Mouse (Mus musculus): ENCODE measurements at regions not wholly inside any gene's neighbourhood (a gene's known extent, or its start where the extent isn't known, plus 50 kb on each side); places are given as distances from the start of the nearest gene placed in this dataset.

DNA sequence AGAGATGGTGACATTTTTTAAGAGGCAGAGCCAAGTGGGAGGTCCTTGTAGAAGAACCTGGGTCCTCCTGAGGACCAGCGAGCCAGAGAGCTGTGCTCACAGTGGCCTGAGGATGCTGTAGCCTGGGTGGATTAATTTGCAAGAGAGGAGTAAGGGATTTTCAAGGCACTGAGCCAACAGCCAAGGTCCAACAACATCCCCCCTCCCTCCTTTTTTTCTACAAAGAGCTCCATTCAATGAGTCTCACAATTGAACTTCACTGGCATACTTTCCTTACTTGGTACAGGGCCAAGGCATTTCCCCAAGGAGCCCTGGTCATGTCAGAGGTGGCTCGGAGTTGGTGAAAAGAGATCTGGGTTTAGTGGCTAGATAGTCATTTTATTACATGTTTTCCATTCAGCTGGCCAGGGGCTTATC lies 209.8 kb downstream of the Wdr11 start:
- Histone ChIP-seq H3K4me3 (ENCODE audit: insufficient read depth, low read length) (no peak overlapping the region), H3K4me1 (ENCODE audit: control insufficient read depth, insufficient read depth, low read length) (peaks cover 10% of the 10 kb centered on the region), H3K27ac (ENCODE audit: insufficient read depth, low read length) (no peak overlapping the region)
- TF ChIP-seq POLR2A (IDR thresholded peaks at IDR 0.05; ENCODE audit: low read depth, low read length) = no peak
- TF ChIP-seq CTCF (IDR thresholded peaks at IDR 0.05; ENCODE audit: borderline replicate concordance, insufficient read depth, low read length) = no peak

DNA sequence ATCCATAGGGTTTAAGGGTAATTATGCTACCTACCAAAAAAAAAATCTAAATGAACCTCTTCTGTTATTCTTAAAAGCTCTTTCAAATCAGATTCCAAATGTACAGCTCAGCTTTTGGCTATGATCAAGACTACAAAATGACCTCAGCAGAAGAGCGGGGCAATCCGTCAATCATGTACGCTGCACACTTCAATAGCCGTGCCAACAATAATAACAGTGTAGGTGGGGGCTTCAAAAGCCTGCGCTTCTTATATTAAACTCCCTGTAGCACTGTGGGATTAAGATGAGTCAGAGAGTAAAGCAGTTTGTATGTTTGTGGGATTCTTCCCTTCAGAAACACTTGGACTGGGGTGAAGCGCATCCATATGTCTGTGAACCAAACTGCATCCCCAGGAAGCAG lies 210.5 kb downstream of the Wdr11 start:
- peaks cover 10% of the 10 kb centered on the region for H3K4me1 ChIP-seq (ENCODE audit: control insufficient read depth, insufficient read depth, low read length)
- no peak overlapping the region for H3K27ac ChIP-seq (ENCODE audit: insufficient read depth, low read length)
- TF ChIP-seq CTCF (IDR thresholded peaks at IDR 0.05; ENCODE audit: borderline replicate concordance, insufficient read depth, low read length) = no peak
- TF ChIP-seq POLR2A (IDR thresholded peaks at IDR 0.05; ENCODE audit: low read depth, low read length) = no peak
- H3K4me3 ChIP-seq (ENCODE audit: insufficient read depth, low read length) = no peak overlapping the region

DNA sequence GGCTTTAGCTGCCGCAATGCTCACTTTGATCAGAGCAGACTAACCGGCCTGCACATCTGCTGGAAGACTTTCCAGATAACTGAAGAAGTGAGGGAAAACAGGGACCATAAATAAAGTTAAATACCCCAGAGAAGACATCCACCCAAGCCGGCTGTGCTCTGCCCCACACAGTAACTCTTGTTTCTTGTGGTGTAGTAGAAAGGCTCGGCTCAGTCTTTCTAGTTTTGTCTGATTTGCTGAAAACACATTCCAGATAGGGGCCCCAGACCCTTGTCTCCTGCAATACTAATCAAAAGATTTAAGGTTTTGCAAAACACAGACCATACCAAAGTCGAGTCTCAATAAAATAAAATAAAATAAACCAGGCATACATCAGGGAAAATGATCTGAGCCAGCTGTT lies 213.7 kb downstream of the Wdr11 start:
- no peak for TF ChIP-seq CTCF (IDR thresholded peaks at IDR 0.05; ENCODE audit: borderline replicate concordance, insufficient read depth, low read length)
- TF ChIP-seq POLR2A (IDR thresholded peaks at IDR 0.05; ENCODE audit: low read depth, low read length) = no peak
- Histone ChIP-seq H3K4me3 (ENCODE audit: insufficient read depth, low read length) (no peak overlapping the region), H3K27ac (ENCODE audit: insufficient read depth, low read length) (no peak overlapping the region), H3K4me1 (ENCODE audit: control insufficient read depth, insufficient read depth, low read length) (peaks cover 10% of the 10 kb centered on the region)

DNA sequence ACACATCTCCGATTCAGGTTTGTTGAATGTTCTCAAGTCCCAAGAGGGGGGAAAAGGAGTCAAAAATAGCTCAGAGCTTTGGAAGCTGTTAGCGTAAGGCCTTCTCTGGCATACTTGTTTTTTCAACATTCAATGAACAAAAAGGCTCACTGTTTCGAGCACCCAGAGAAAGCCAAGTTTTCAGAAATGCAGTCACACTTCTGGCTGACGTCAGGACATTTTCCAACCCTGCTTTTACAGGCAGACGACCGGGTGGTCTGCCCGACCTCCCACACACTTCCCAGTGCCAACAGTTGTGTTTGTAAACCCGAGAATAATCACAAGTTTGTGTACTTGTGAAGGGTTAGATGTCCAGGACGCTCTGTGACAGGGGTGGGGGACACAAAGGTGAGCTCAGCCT lies 218.5 kb downstream of the Wdr11 start:
- Histone ChIP-seq H3K27ac (ENCODE audit: insufficient read depth, low read length) (no peak overlapping the region), H3K4me1 (ENCODE audit: control insufficient read depth, insufficient read depth, low read length) (no peaks in the 10 kb centered on the region), H3K4me3 (ENCODE audit: insufficient read depth, low read length) (no peak overlapping the region)
- no peak for TF ChIP-seq POLR2A (IDR thresholded peaks at IDR 0.05; ENCODE audit: low read depth, low read length)
- TF ChIP-seq CTCF (IDR thresholded peaks at IDR 0.05; ENCODE audit: borderline replicate concordance, insufficient read depth, low read length) = no peak

DNA sequence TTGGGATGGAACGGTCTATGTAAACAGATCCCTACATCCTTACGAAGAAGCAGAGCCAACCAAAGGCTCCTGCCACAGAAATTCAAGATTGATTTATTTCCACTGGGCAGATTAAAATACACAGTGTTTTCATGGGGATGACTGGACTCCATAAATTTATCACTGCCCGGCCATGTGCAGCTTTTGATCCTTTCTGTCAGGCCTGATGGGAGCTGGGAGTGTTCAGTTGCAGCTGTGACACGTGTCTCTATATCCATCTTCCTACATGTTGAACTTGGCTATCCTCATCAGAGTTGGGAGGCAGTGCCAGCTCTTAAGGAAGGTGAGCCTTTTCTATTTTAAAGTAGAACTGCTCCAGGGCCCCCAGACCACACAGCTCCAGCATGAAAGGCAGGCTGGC lies 218.9 kb downstream of the Wdr11 start:
- Histone ChIP-seq H3K4me3 (ENCODE audit: insufficient read depth, low read length) (no peak overlapping the region), H3K27ac (ENCODE audit: insufficient read depth, low read length) (no peak overlapping the region)
- TF ChIP-seq CTCF (IDR thresholded peaks at IDR 0.05; ENCODE audit: borderline replicate concordance, insufficient read depth, low read length) (no peak), POLR2A (IDR thresholded peaks at IDR 0.05; ENCODE audit: low read depth, low read length) (no peak)

DNA sequence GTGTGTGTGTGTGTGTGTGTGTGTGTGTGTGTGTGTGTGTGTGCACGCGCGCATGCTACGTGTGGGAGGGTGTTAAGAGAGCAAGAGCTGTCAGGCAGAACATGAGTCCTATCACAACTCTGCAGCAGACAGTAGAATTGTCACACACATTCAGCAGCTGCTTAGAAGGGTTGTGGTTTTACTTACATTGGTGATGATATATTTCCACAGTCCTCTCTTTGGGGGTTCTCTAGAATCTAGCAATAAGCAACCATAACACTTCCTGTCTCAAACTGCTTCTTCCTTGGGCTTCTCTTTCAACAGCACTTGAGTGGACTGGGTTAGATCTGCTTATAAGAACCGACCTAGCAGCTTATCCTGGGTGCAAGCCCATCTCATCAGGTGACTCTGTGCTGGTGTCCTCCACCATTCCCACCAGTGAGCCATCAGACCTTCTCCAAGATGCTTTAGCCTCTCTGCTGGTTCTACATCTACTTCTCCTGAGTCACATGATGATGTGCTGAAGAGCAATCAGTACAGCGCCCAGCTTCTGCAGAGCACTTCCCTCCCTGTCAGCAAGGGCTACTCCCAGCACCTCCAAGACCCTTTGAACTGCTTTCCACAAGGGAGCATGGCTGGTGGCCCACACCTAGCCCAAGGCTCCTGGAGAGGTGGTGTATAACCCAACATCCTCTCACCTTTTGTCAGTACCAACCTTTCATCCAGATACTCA lies 222.6 kb downstream of the Wdr11 start:
- Histone ChIP-seq H3K27ac (ENCODE audit: insufficient read depth, low read length) (no peak overlapping the region), H3K4me3 (ENCODE audit: insufficient read depth, low read length) (no peak overlapping the region), H3K4me1 (ENCODE audit: control insufficient read depth, insufficient read depth, low read length) (no peaks in the 10 kb centered on the region)
- no peak for TF ChIP-seq POLR2A (IDR thresholded peaks at IDR 0.05; ENCODE audit: low read depth, low read length)
- no peak for TF ChIP-seq CTCF (IDR thresholded peaks at IDR 0.05; ENCODE audit: borderline replicate concordance, insufficient read depth, low read length)

More for the DNA sequence above, 218.9 kb downstream of the Wdr11 start:
- H3K4me1 ChIP-seq (ENCODE audit: control insufficient read depth, insufficient read depth, low read length) = no peaks in the 10 kb centered on the region

DNA sequence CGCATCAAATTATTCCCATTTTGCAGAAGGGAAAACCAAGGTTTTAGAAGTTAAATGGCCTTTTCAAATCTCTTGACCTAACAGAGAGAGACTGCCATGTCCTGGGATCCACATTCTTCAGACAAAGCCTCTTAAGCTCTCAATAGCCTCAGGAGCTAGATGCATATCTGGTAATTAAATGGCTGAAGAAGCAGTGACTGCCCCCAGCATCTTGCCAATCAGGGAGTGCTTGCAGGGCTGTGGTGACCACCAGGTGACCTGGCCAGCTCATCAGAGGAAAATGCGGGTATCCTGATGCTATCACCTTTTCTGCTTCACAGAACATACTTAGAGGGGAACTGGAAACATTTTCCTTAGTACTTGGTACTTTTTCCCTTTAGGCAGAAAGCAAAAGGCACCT lies 227.2 kb downstream of the Wdr11 start:
- TF ChIP-seq POLR2A (IDR thresholded peaks at IDR 0.05; ENCODE audit: low read depth, low read length) (no peak), CTCF (IDR thresholded peaks at IDR 0.05; ENCODE audit: borderline replicate concordance, insufficient read depth, low read length) (no peak)
- Histone ChIP-seq H3K27ac (ENCODE audit: insufficient read depth, low read length) (no peak overlapping the region), H3K4me1 (ENCODE audit: control insufficient read depth, insufficient read depth, low read length) (no peaks in the 10 kb centered on the region), H3K4me3 (ENCODE audit: insufficient read depth, low read length) (no peak overlapping the region)

DNA sequence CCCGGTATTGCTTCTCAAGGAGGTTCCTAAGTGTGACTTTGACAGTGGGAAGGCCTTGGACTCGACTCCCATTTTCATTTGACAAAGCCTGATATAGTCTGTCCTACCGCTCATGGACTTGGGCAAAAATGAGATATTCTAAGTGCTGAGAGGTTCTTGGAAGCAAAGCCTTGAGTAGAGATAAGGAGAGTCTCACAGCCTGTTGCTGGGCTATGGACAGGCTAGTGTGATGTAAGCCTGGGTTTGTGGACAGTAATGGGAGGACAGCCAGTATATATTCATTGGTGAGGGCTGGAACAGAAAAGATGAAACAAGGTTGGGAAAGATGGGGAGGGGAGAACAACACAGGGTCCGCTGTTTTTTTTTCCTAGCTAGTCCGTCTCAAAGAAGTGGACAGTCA lies 228.0 kb downstream of the Wdr11 start:
- TF ChIP-seq CTCF (IDR thresholded peaks at IDR 0.05; ENCODE audit: borderline replicate concordance, insufficient read depth, low read length) (no peak), POLR2A (IDR thresholded peaks at IDR 0.05; ENCODE audit: low read depth, low read length) (no peak)
- H3K4me1 ChIP-seq (ENCODE audit: control insufficient read depth, insufficient read depth, low read length) = no peaks in the 10 kb centered on the region
- H3K27ac ChIP-seq (ENCODE audit: insufficient read depth, low read length) = no peak overlapping the region
- no peak overlapping the region for H3K4me3 ChIP-seq (ENCODE audit: insufficient read depth, low read length)

DNA sequence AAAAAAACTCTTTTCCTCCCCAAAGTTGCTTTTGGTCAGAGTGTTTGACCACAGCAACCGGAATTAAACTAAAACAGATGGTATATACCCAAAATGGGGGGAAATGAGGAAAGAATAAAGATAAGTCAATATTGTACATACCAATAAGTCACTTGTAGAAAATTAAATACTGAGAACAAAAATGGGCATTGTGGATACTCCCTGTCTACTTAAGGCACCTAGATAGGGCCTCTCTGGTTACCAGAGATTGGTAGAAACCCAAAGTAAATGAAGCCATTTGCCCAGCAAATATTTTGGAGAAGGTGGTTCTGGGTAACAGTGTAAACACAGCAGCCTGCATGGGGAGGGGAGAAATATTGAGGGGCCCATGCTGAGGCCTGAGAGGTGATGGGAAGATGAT lies 237.3 kb downstream of the Wdr11 start:
- no peak overlapping the region for H3K27ac ChIP-seq (ENCODE audit: insufficient read depth, low read length)
- H3K4me1 ChIP-seq (ENCODE audit: control insufficient read depth, insufficient read depth, low read length) = no peaks in the 10 kb centered on the region; the same call in 1 of the 2 replicates
- no peak overlapping the region for H3K4me3 ChIP-seq (ENCODE audit: insufficient read depth, low read length)
- no peak for TF ChIP-seq CTCF (IDR thresholded peaks at IDR 0.05; ENCODE audit: borderline replicate concordance, insufficient read depth, low read length)
- TF ChIP-seq POLR2A (IDR thresholded peaks at IDR 0.05; ENCODE audit: low read depth, low read length) = no peak

DNA sequence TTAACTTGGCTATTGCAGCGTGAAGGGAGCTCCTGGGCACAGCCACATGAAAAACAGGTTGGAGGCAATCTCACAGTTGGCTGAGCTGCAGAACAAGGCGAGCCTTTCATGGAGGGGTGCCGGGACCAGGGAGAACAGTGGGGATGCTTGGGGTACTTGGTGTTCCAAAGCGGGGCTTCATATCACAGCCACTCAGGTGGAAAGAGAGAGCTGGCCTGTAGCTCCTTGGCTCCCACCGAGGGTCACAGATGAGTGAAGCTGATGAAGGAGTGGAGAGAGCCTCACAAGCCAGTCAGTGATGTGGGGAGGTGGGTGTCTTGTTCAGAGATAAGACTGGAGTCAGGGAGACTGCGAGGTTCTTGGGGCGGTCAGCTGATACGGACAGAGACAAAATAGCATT lies 241.2 kb downstream of the Wdr11 start:
- no peak for TF ChIP-seq CTCF (IDR thresholded peaks at IDR 0.05; ENCODE audit: borderline replicate concordance, insufficient read depth, low read length)
- TF ChIP-seq POLR2A (IDR thresholded peaks at IDR 0.05; ENCODE audit: low read depth, low read length) = no peak
- H3K4me3 ChIP-seq (ENCODE audit: insufficient read depth, low read length) = no peak overlapping the region
- H3K27ac ChIP-seq (ENCODE audit: insufficient read depth, low read length) = no peak overlapping the region
- no peaks in the 10 kb centered on the region; the same call in 1 of the 2 replicates for H3K4me1 ChIP-seq (ENCODE audit: control insufficient read depth, insufficient read depth, low read length)

Data from embryonic fibroblast, embryonic 13.5 days (primary cell).